Mouse (Mus musculus) layer of hippocampus, adult 9-11 months (tissue): ENCODE measurements around the gene 1700029I15Rik.

Source experiments
- DNase-seq: peaks from one replicate; pipeline ENCODE4 v3.0.0; 2022

The 1700029I15Rik gene

GRCm38 (mm10) chr2:92430089-92430488 lies 47.8 kb downstream of the 1700029I15Rik start:
- no peak for DNase-seq

DNA sequence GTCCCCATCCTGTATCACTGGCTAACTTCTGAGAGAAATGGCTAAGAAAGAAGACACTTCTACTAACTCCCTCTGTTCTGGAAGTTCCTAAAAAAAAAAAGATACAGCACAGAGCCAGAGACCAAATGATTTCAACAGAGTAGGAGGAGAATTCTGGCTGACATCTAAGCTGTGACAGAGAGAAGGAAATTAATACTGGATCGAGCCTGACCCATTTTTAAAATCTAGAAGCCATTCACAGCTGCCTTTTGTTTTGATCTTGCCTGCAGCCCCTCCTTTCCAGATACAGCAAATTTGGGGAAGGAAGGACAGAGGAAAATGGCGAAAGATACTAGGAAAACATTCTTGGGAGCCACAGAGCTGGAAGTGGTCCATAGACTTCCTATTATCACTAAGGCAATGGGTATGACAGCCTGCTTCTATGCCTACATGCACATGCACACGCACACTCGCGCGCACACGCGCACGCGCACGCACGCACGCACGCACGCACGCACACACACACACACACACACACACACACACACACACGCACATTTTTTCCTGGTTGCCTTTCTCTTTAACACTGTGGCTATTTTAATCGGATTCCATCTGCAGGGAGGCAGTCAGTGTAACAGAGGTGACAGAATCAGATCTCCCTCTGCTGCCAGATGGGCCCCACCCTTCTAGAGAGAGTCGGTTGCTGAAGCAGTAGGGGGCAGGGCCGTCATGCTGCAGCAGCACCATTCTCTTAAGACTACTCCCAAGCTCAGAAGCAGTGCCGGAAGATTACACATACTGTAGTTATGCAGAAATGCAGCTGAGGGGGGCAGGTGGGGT lies 48.6 kb downstream of the 1700029I15Rik start:
- peak; percentile 75 for DNase-seq

DNA sequence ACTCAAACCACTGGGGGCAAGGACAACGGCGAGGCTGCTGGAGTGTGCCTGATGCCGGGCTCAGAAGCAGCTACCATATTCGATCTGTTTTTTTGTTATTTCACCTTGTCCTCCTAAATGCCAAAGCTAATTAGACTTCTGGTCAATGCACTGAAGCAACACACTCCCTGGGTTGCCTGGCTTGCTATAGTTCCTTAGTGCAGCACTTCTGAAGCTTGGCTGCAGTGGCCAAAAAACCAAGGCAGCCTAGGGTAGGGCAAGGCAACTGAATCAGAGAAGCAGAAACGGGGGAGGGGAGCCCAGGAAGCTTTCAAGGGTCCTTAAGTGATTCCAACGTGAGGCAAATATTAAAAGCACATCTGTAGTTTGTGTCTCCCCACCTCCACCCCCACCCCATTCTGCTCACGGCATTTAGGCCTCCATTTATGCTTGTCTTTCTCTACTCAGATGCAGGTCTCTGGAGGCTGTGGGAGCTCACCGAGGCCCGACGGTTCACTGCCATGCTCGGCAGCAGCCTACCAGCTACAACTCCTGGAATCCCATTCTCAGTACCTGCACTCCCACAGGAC lies 49.4 kb downstream of the 1700029I15Rik start:
- DNase-seq, result no peak

DNA sequence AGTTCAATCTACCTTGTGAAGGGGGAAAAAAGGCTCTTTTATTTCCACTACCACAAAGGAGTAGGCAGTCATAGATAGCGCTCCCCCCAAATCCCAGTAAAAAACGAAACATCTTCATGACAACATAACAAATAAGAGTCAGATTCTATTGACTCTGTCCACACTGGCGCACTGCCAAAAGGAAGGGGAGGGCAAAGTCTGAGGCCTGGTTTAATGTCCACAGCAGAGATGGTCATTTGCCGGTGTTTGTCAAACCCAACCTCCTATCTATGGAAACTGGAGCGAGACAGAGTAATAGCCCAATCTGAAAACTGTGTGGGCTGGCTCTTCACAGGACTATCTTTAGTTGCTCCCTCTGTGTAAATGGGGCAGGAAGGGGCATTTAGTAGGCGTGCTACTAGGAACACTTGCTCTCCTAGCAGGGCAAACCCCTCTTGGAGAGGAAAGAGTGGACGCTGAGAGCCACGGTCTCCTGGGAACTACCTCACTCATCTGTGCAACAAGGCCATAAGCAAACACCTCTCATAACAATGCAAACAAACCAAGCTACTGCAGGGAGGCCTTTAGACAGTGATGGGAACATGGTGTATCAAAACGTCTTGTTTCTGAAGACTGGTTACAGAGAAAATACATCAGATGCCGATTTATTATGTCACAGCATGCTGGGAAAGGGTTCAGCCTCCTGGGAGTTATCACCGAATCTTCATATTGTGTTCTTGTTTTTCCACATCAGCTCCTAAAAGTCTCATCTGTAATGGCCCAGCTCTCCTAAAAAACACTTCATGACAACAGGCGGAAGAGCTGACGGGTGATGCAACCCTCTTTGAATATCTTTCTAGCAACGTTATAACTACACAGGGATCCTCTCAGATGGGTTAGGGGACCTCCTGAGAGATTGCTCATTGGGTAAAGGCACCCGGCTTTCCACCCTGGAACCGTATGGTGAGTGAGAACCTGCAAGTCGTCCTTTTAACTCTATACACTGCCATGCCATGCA lies 50.3 kb downstream of the 1700029I15Rik start:
- DNase-seq, result no peak

DNA sequence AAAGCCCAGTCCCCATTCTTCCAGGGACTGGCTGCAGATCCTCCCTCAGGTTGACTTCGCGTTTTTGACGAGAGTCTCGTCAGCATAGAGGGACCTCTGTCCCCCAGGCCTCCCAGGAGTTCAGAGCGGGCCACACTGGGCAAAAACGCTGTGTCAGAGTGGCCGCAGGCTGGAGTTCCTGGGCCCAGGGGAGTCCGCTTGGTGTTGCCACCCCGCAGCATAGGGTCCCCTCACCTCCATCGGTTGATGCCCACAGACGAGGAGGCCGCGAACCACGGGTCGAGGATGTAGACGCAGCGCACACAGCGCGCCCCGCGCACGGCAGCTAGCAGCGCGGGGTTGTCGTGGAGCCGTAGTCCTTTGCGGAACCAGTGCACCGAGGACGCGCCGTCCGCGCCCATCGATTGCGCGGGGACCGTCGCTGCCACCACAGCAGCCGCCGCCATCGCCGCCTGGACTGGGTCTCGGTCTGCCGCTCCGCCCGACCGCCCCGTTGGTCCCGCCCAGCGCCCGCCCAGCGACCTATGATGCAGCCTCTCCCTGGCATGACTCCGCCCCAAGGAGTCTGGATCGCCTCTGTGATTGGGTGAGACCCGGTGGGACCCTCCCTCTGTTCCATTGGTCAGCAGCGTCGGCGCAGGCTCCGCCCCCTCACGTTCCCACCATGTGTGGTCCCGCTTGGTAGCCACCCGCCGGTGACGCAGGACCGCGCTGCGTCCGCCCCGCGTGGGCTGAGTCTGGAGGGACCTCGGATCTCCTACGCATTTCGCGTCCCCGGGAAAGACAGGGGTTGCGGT lies 51.4 kb downstream of the 1700029I15Rik start, which contains the start of gene Cry2:
Gene Cry2 (minus strand): TSS at position 466 of the 797 bp plus-strand sequence.
- peak; percentile 99 for DNase-seq

- no peak for DNase-seq
Observed at GRCm38 (mm10) chr2:92434375-92434745, 52.0 kb downstream of the 1700029I15Rik start.

DNA sequence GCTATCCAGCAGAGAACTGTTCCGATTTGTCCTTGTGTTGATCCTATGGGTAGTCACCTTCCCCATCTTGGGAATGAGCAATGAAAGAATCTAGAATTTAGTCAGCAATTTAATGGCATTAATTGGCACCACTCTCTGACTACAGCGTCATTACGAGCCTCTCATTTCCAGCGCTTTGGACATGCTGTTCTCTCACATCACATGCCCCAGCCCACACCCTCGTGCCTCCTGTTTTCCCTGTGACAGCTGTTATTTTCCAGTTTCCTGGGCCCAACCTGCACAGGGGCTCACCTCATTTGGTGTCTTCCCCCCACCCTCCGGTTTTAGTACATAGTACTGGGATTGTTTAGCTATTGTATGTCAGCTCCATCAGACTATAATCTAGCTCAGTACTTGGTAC lies 52.7 kb downstream of the 1700029I15Rik start:
- peak; percentile 55 for DNase-seq
